Mouse (Mus musculus) stomach, postnatal 0 days (tissue): ENCODE data around the gene Gm5105.

ENCODE experiments used
- CTCF ChIP-seq: IDR thresholded peaks from 2 replicates; pipeline ENCODE4 v1.5.1; 2016; ENCODE audit warnings: antibody characterized with exemption, low read depth, mild to moderate bottlenecking, moderate library complexity
- EP300 ChIP-seq: optimal IDR thresholded peaks from 2 replicates; pipeline ENCODE3; 2016; ENCODE audit warnings: antibody characterized with exemption

GRCm38 (mm10) chr3:138078701-138079100 is 11.5 kb upstream of the Gm5105 start:
- TF ChIP-seq EP300: no peak
- TF ChIP-seq CTCF: no peak
